Mouse (Mus musculus) urinary bladder, postnatal 10 days (tissue): ENCODE results near the gene Cryzl2.

Source experiments
- DNase-seq: peaks from one replicate; pipeline ENCODE4 v3.0.0; 2022; ENCODE audit warnings: low spot score

Gene Cryzl2

DNA sequence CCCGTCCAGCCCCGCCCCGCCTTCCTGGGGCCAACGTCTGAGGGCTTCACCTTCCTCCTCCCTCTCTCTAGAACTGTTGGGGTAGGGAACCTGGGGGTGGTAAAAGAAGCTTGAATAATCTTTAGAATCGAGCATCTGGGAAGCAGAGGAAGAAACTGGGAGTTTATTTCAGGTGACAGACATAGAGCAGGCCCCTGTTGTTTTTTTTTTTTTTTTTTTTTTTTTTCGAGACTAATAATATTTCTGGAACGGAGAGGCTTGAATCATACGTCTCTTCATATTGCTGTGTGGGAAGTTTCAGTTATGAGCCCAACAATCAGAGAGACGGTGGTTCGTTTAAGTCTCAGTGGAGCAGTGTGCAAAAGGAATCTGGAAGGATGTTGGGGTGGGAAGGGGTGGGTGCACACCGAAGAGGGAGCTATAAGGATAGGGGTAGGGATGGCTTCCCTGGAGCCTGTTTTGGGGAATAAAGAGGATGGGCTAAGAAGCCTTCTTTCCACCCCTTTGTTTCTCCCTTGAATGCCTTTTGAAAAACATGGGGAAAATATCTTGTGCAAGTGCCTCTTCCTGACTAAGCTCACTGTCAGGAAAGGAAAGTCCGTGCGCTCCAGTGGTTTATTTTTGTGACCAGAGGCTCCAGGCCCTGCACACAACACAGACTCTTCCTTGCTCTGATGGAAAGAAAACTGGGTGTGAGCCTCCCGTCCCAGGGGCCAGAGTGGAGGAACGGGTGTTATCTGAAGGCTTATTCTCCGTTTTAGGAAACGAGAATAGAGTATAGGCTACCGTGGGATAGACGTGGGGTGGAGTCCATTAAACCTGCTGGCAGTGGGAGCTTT, 14.4 kb upstream of the Cryzl2 start:
- no peak for DNase-seq

- no peak for DNase-seq
Observed at GRCm38 (mm10) chr1:157444632-157445300, 13.6 kb upstream of the Cryzl2 start.

DNA sequence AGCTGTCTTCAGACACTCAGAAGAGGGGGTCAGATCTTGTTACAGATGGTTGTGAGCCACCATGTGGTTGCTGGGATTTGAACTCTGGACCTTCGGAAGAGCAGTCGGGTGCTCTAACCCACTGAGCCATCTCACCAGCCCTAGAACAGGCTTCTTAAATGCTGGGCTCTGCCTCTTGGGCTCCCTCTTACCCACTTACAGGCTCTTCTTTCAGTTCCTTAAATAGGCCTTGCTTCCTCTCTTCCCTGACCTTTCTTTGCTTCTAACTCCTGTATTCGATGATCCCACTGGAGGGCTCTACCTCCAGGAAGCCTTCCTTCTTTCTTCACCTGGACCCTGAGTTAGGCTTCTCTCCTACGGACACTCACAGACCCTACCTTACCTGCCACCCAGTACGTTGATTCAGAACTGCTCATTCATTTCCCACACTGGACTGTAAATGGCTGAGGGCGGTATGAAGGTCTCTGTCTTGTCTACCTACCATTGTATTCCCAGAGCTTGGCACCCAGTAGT, 12.9 kb upstream of the Cryzl2 start:
- DNase-seq, result no peak

- no peak for DNase-seq
Observed at GRCm38 (mm10) chr1:157446325-157446724, 12.1 kb upstream of the Cryzl2 start.

DNA sequence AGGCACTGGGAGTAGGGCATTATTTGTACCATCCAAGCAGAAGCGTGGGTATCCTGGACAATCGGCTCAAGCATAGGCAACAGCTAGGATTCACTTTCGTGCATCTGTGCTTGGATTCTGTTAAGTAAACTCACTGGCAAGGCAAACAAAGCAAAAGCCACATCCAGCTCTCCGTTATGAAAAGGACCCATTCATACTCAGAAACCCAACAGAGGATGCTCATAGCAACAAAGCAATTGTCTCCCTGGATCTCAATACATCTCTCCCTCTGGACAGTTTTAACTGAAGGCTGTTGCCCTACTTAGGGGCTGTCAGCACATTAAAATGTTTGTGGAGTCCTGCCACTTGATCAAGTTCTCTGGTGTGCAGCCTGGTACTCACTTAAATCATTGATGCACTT, 11.2 kb upstream of the Cryzl2 start:
- DNase-seq, result no peak

- DNase-seq, result no peak
Observed at GRCm38 (mm10) chr1:157448164-157448804, 10.1 kb upstream of the Cryzl2 start.

GRCm38 (mm10) chr1:157448805-157449188, 9.6 kb upstream of the Cryzl2 start:
- no peak for DNase-seq

GRCm38 (mm10) chr1:157449532-157449931, 8.8 kb upstream of the Cryzl2 start:
- DNase-seq, result no peak

DNA sequence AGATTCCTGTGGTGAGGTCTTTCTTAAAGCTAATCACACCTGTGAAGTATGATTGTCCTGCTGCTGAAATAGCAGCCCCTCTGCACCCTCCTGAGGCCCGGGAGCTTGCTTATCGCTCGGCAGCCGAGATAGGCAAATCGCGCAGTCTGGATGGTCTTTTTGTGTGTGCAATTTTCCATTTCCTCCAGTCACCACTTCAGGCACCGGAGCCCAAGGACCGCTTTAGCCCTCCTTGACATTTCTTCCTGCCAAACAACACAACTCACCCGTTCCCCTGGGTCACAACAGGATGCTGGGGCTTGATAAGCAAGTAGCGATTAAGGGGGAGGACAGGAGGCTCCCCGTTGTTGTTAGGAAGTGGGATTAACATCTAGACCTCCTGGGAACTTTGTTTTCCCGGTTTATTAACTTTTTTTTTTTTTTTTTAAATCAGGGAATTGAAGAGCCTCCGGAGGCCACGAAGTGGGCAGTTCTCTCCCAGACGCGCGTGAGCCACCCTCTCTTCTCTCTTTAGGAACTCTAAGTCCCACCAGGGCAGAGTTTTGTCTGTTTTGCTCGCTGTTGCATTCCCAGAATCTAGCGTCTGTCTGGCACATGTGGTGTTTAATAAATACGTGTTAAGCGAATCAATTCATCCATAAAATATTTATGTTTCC, 8.3 kb upstream of the Cryzl2 start:
- DNase-seq, result no peak

DNA sequence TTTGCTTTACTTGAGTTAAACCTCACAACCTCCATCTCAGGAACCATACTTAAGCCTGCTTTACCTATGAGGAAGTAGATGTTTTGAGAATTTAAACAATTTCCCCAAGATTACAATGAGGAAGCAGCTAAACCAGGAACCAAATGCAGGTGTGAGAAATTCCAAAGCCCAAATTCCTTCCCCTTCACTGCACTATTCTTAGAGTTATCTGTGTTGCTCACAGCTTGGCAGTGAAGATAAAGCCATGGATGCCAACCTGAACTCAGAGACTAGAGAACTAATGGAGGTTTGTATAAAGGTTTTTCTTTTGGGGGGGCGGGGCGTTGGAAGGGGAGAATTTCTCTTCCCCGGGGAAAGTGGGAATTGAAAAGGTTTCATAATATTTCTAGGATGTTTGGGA, 6.1 kb upstream of the Cryzl2 start:
- no peak for DNase-seq

- no peak for DNase-seq
Observed at GRCm38 (mm10) chr1:157452759-157453549, 5.4 kb upstream of the Cryzl2 start.

GRCm38 (mm10) chr1:157454876-157455275, 3.5 kb upstream of the Cryzl2 start:
- DNase-seq, result no peak

DNA sequence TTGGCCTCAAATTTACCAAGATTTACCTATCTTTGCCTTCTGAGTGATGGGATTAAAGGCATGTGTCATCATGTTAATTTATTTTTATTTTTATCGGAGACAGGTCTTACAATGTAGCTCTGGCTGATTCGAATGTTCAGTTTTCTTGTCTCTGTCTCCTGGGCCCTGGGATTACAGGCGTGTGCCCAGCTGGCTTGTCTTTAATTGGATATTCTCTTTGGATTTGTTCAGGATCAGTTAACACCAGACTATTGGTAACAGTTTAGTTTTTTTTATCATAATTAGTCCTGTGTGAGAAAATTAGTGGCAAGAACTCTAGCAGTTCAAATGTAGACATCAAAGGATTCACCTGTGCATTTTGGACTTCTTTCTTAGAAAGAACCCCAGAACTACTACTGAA, 588 bp upstream of the Cryzl2 start:
- no peak for DNase-seq

- no peak for DNase-seq
Observed at GRCm38 (mm10) chr1:157459904-157460303, 1.5 kb downstream of the Cryzl2 start.

DNA sequence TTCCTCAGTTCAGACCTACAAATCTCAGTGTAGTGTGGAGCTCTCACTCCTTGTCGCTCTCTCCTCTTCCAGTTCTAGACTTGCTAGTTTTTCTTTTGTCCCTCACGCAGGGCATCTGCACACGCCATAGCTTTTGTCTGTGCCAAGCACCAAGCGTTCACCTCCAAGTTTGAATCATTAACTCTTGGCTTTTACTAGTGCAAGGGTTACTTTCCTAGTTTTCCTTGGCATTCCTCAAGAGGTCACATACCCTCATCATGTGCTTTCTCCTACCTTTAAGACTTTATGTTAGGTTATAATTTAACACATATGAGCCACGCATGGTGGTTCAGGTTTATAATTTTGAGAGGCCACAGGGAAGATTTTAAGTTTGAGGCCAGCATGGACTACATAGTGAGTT, 2.9 kb downstream of the Cryzl2 start:
- no peak for DNase-seq

GRCm38 (mm10) chr1:157462336-157462735, 4.0 kb downstream of the Cryzl2 start:
- no peak for DNase-seq

DNA sequence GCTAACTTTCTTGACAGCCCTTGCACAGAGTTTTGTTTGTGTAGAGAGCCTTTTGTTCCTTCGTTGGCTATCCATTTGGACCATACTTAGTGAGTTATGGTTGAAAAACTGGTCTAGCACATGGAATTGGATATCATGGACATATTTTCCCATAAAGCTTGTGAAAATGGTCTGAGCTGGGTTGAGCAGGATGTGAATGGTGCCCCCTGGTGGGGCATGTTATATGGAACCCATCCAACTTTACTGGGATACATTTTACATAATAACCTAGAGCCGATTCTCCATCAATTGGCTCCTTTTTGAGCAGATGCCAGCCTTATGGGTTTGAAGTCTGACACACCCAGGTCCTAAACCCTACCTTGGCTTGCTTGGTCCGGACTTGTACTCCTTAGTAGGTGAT, 6.8 kb downstream of the Cryzl2 start:
- no peak for DNase-seq

GRCm38 (mm10) chr1:157467866-157468265, 9.5 kb downstream of the Cryzl2 start:
- no peak for DNase-seq

- no peak for DNase-seq
Observed at GRCm38 (mm10) chr1:157470761-157471386, 12.5 kb downstream of the Cryzl2 start.

GRCm38 (mm10) chr1:157472716-157473115, 14.3 kb downstream of the Cryzl2 start:
- no peak for DNase-seq

DNA sequence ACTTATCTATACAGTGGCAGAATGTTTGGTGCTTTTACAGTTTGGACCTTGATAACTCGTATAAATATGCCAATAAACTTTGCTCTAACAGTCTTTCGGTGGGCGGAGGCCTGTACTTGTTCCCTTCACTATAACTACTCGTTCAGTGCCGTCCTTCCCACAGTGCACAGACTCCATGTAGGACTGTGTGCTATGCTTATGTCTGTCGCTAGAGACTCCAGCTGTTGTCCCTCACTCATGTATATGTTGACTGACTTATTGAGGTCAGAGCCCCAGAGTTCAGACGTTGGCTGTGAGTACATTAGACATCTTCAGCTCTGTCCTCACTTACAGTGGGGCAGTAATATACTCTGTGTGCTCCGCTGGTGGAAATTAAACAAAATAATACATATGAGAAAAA, 16.5 kb downstream of the Cryzl2 start:
- no peak for DNase-seq
